Mouse (Mus musculus) stomach, embryonic 16.5 days (tissue): ENCODE measurements around the gene Trex2. TPM values are rescaled to one million over a fixed set of nuclear protein-coding genes. Genes with fewer than 3 reads are reported as not detected.

Source experiments
- ATAC-seq: fragments of 200-750 bp; cut with Nextera tagmentation; 2 replicates; pipeline ENCODE4 v1.8.0; 2017; ENCODE audit warnings: moderate number of reproducible peaks, moderate TSS enrichment; ENCODE audit not compliant: insufficient read depth, low FRiP score
- H3K27ac ChIP-seq: fragments of 300-500 bp; sonication (generic); 2 replicates; pipeline ENCODE4 v1.5.1; 2014; ENCODE audit warnings: low read length
- H3K27me3 ChIP-seq: fragments of 300-500 bp; sonication (generic); 2 replicates; pipeline ENCODE4 v1.6.1; 2014; ENCODE audit warnings: low read length, control low read depth, mixed read lengths; ENCODE audit not compliant: control insufficient read depth, insufficient read depth
- H3K36me3 ChIP-seq: fragments of 300-500 bp; sonication (generic); 2 replicates; pipeline ENCODE4 v1.6.1; 2014; ENCODE audit warnings: low read length; ENCODE audit not compliant: control insufficient read depth, insufficient read depth
- H3K4me1 ChIP-seq: fragments of 300-500 bp; sonication (generic); 2 replicates; pipeline ENCODE4 v1.6.1; 2014; ENCODE audit warnings: low read length, control low read depth, mixed read lengths; ENCODE audit not compliant: control insufficient read depth, insufficient read depth
- H3K4me2 ChIP-seq: fragments of 300-500 bp; sonication (generic); 2 replicates; pipeline ENCODE4 v1.6.1; 2014; ENCODE audit warnings: low read depth, low read length, mixed read lengths
- H3K4me3 ChIP-seq: fragments of 300-500 bp; sonication (generic); replicated peaks from 2 replicates; pipeline ENCODE4 v1.5.1; 2014; ENCODE audit warnings: mild to moderate bottlenecking, low read length
- H3K9ac ChIP-seq: fragments of 300-500 bp; sonication (generic); 2 replicates; pipeline ENCODE4 v1.6.1; 2014; ENCODE audit warnings: low read length
- H3K9me3 ChIP-seq: fragments of 300-500 bp; sonication (generic); replicated peaks from 2 replicates; pipeline ENCODE4 v1.6.1; 2016; ENCODE audit warnings: low read length, control low read depth; ENCODE audit not compliant: control insufficient read depth
- WGBS: fragments of 180-500 bp; shearing (Covaris S2); extraction: QIAGEN DNeasy Blood & Tissue Kit; methylation state at CpG from one replicate; pipeline ENCODE4 v1.1.7; 2014; 5-methylcytosine and 5-hydroxymethylcytosine counted together
- polyA plus RNA-seq: library from polyadenylated mRNA; unstranded; fragments of >200 nt; fragmentation: Nextera tagmentation; extraction: Ambion mirVana; gene quantifications from 2 replicates; pipeline ENCODE4 v1.2.1, GENCODE M21; 2015

The Trex2 gene
- polyA plus RNA-seq, 1 experiment from 2014 or later, result 12.3 TPM

DNA sequence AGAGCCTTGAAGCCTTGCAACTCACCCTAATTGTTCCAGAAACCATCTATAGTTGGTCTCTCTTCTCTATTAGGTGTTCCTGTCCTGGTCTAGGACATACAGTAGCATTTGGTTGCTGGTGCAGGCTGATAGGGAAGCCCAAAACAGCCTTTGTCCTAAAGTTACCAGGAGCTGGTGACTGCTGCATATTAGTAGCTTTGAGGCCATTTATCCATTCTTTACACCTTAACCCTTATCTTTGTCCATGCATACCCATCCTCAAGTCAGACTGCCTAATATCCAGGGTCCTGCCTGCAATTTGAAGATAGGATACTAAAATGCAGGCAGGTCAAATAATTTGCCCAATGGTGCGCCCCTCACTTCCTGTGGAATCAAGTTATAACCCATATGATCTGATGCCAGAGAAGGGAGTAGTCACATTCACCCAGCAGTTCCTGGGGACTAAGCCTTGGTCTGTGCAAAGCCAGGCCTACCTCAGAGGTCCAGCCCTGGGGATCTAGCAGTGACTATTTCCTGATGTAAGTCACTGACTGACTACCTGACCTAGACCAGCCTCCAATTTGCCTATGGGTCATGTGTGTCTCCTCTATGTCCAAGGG is 40.6 kb upstream of the Trex2 start:
- ATAC-seq, result no peak
- Histone ChIP-seq H3K9me3 (no peaks in the 10 kb centered on the region), H3K36me3 (no peaks in the 10 kb centered on the region), H3K9ac (no peak overlapping the region), H3K27ac (peak overlapping the region; percentile 82), H3K4me2 (no peak overlapping the region), H3K4me1 (peaks cover 15% of the 10 kb centered on the region; the same call in 1 of the 2 replicates), H3K27me3 (0 out of 2 replicates have a peak, but pooled peaks cover 7% of the 10 kb centered on the region), H3K4me3 (no peak overlapping the region)
- WGBS, result 92% methylated on average over 1 of the region's 1 CpGs

DNA sequence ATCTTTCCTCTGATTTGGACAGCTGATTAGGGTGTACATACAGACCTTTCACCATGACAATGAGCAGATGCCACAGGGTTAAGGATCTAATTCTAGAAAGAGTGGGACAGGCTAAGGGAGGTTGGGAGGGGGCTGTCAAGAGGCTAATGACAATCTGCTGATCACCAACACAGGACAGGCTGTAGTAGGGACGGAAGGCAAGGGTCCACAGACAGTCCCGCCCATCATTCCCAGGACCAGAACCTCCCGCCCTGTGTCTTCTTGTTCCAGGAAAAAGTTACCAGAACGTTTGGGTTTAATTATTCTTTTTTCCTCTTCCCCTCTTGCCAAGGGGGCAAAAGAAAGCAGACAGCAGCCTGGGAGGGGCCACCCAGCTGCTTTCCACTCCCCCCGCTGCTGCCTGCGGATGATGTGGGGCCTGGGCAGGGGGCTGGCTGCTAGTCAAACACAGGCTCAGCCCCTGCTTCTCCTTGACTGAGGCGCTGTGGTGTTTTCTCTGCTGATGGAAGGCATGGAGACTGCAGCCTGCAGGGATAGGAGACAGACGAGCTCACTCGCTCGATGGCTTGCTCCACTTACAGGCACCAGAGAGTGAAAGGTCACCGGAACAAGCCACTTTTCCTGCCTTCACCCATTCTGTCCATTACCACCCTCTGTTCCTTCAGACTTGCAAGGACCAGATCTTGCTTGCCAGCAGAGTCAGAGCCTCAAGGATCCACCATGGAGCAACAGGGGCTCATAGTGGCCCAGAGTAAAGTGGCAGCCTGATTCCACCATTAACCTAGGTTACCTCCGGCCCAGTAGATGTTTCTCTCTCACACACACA is 39.4 kb upstream of the Trex2 start:
- Histone ChIP-seq H3K36me3 (no peaks in the 10 kb centered on the region), H3K4me3 (no peak overlapping the region), H3K4me2 (no peak overlapping the region), H3K9ac (no peak overlapping the region), H3K27me3 (0 out of 2 replicates have a peak, but pooled peaks cover 7% of the 10 kb centered on the region), H3K9me3 (no peaks in the 10 kb centered on the region), H3K27ac (peak overlapping the region; percentile 82), H3K4me1 (peaks cover 15% of the 10 kb centered on the region; the same call in 1 of the 2 replicates)
- 43% methylated on average over 12 of the region's 12 CpGs for WGBS
- ATAC-seq, result peak; percentile 70; the same call in 1 of the 2 replicates

GRCm38 (mm10) chrX:73471764-73472163 is 36.6 kb upstream of the Trex2 start:
- H3K4me3 ChIP-seq, result no peak overlapping the region
- 0 out of 2 replicates have a peak, but pooled peaks cover 7% of the 10 kb centered on the region for H3K27me3 ChIP-seq
- H3K27ac ChIP-seq, result no peak overlapping the region
- ATAC-seq, result no peak
- peaks cover 15% of the 10 kb centered on the region for H3K4me1 ChIP-seq
- H3K4me2 ChIP-seq, result no peak overlapping the region
- H3K36me3 ChIP-seq, result no peaks in the 10 kb centered on the region
- no peaks in the 10 kb centered on the region for H3K9me3 ChIP-seq
- H3K9ac ChIP-seq, result no peak overlapping the region
- 86% methylated on average over 3 of the region's 3 CpGs for WGBS

DNA sequence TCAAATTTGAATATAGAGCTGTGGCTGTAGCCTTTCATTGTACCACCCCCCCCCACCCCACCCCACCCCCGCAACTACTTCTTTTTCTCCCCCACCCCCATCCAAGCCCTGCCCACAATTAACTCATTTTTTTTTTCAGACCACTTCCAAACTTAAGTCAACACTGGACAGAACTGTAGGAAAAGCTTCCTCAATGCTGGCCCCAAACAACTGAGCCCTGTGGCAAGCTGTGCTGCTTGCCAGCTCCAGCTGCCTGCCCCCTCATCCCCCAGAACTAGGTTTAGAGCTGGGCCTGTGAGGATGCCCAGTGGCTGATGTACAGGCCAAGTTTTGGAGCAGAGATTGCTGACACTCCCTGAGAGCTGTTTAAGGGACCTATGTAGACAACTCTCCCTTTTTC is 33.6 kb upstream of the Trex2 start:
- H3K36me3 ChIP-seq, result no peaks in the 10 kb centered on the region
- no peaks in the 10 kb centered on the region; the same call in 1 of the 2 replicates for H3K4me1 ChIP-seq
- no peak overlapping the region for H3K4me3 ChIP-seq
- ATAC-seq, result no peak
- H3K9me3 ChIP-seq, result no peaks in the 10 kb centered on the region
- H3K9ac ChIP-seq, result no peak overlapping the region
- H3K27ac ChIP-seq, result no peak overlapping the region; the same call in 1 of the 2 replicates
- no peak overlapping the region for H3K4me2 ChIP-seq
- 0 out of 2 replicates have a peak, but pooled peaks cover 7% of the 10 kb centered on the region for H3K27me3 ChIP-seq
- WGBS, result 60% methylated on average over 1 of the region's 1 CpGs

DNA sequence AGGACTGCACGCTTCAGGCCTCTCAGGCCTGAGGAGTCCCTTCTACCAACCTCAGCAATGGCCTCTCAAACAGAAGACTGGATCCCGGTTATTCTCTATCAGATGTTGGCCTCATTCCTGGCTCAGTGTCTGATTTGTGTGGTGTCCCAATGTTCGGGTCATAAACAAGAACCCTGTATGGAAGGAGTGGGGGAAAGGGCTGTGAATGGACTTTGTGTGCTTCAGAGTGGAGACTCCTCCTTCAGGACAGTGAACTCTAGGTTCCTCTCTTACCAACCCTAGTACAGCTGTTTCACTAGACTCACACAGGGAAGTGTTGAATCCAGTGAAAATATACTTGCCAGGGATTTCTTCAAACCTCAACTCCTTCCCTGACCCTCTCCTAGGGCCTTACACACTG is 33.2 kb upstream of the Trex2 start:
- Histone ChIP-seq H3K9ac (no peak overlapping the region), H3K9me3 (no peaks in the 10 kb centered on the region), H3K4me2 (no peak overlapping the region), H3K36me3 (no peaks in the 10 kb centered on the region), H3K27ac (peak overlapping the region; percentile 93), H3K4me3 (no peak overlapping the region), H3K27me3 (0 out of 2 replicates have a peak, but pooled peaks cover 7% of the 10 kb centered on the region), H3K4me1 (no peaks in the 10 kb centered on the region; the same call in 1 of the 2 replicates)
- WGBS, result 65% methylated on average over 3 of the region's 3 CpGs
- peak; percentile 42; the same call in 1 of the 2 replicates for ATAC-seq

- 36% methylated on average over 5 of the region's 5 CpGs for WGBS
- H3K9me3 ChIP-seq, result no peaks in the 10 kb centered on the region
- H3K4me1 ChIP-seq, result no peaks in the 10 kb centered on the region; the same call in 1 of the 2 replicates
- H3K27ac ChIP-seq, result peak overlapping the region; percentile 93
- 0 out of 2 replicates have a peak, but pooled peaks cover 7% of the 10 kb centered on the region for H3K27me3 ChIP-seq
- no peak overlapping the region for H3K4me2 ChIP-seq
- H3K36me3 ChIP-seq, result no peaks in the 10 kb centered on the region
- H3K4me3 ChIP-seq, result no peak overlapping the region
- no peak overlapping the region for H3K9ac ChIP-seq
- ATAC-seq, result peak; percentile 65; the same call in 1 of the 2 replicates
Observed at GRCm38 (mm10) chrX:73467446-73468241, 32.5 kb upstream of the Trex2 start.

- H3K9ac ChIP-seq, result no peak overlapping the region
- H3K36me3 ChIP-seq, result no peaks in the 10 kb centered on the region
- WGBS, result 61% methylated on average over 9 of the region's 9 CpGs
- H3K27ac ChIP-seq, result peak overlapping the region; percentile 37
- H3K9me3 ChIP-seq, result no peaks in the 10 kb centered on the region
- H3K27me3 ChIP-seq, result no peaks in the 10 kb centered on the region
- no peak overlapping the region for H3K4me2 ChIP-seq
- no peaks in the 10 kb centered on the region; the same call in 1 of the 2 replicates for H3K4me1 ChIP-seq
- H3K4me3 ChIP-seq, result no peak overlapping the region
- peak; percentile 68; the same call in 1 of the 2 replicates for ATAC-seq
Observed at GRCm38 (mm10) chrX:73465483-73466186, 30.5 kb upstream of the Trex2 start.

- Histone ChIP-seq H3K36me3 (no peaks in the 10 kb centered on the region), H3K4me3 (no peak overlapping the region), H3K4me2 (no peak overlapping the region), H3K9me3 (no peaks in the 10 kb centered on the region), H3K27me3 (no peaks in the 10 kb centered on the region), H3K27ac (no peak overlapping the region), H3K4me1 (0 out of 2 replicates have a peak, but pooled peaks cover 5% of the 10 kb centered on the region), H3K9ac (no peak overlapping the region)
- WGBS, result 67% methylated on average over 4 of the region's 4 CpGs
- ATAC-seq, result no peak
Observed at GRCm38 (mm10) chrX:73460792-73461191, 25.6 kb upstream of the Trex2 start.
